Mouse (Mus musculus) heart, embryonic 14.5 days (tissue): ENCODE results near the gene Dab1. TPM values are rescaled to one million over a fixed set of nuclear protein-coding genes. Genes with fewer than 3 reads are reported as not detected.

ENCODE experiments used
- ATAC-seq: fragments of 200-750 bp; cut with Nextera tagmentation; 2 replicates; pipeline ENCODE4 v1.8.0; 2017; ENCODE audit warnings: low read depth, moderate TSS enrichment; ENCODE audit not compliant: insufficient number of reproducible peaks, insufficient read depth, low FRiP score
- H3K27ac ChIP-seq, 2 experiments: fragments of 200-500 bp in 1 of 2; fragments of 300-500 bp in 1 of 2; sonication (generic) in 1 of 2; replicated peaks in 1 of 2; 2 replicates each; pipeline ENCODE4 v1.5.1; 2012 to 2014; ENCODE audit warnings: low read depth in 2 of 2, low read length in 2 of 2, control low read depth in 1 of 2, mild to moderate bottlenecking in 1 of 2, mixed read lengths in 1 of 2; ENCODE audit not compliant: control insufficient read depth in 1 of 2, insufficient read depth in 1 of 2
- H3K27me3 ChIP-seq: fragments of 300-500 bp; sonication (generic); 2 replicates; pipeline ENCODE4 v1.6.1; 2014; ENCODE audit warnings: mild to moderate bottlenecking, low read length, control low read depth; ENCODE audit not compliant: control insufficient read depth, insufficient read depth
- H3K36me3 ChIP-seq: fragments of 300-500 bp; sonication (generic); 2 replicates; pipeline ENCODE4 v1.6.1; 2014; ENCODE audit warnings: mild to moderate bottlenecking, control low read depth, low read length, mixed read lengths; ENCODE audit not compliant: control insufficient read depth, insufficient read depth
- H3K4me1 ChIP-seq, 2 experiments: fragments of 200-500 bp in 1 of 2; fragments of 300-500 bp in 1 of 2; sonication (generic) in 1 of 2; 2 replicates each; pipeline ENCODE4 v1.6.1; 2012 to 2014; ENCODE audit warnings: low read length in 2 of 2, control low read depth in 1 of 2, mixed read lengths in 1 of 2; ENCODE audit not compliant: control insufficient read depth in 2 of 2, insufficient read depth in 2 of 2
- H3K4me2 ChIP-seq: fragments of 300-500 bp; sonication (generic); 2 replicates; pipeline ENCODE4 v1.6.1; 2014; ENCODE audit warnings: mild to moderate bottlenecking, low read length
- H3K4me3 ChIP-seq, 2 experiments: fragments of 200-500 bp in 1 of 2; fragments of 300-500 bp in 1 of 2; sonication (generic) in 1 of 2; 2 replicates each; pipeline ENCODE4 v1.5.1; 2012 to 2014; ENCODE audit warnings: low read length in 2 of 2, mild to moderate bottlenecking in 2 of 2, control low read depth in 1 of 2, low read depth in 1 of 2, moderate library complexity in 1 of 2; ENCODE audit not compliant: control insufficient read depth in 1 of 2, insufficient read depth in 1 of 2
- H3K9ac ChIP-seq: fragments of 300-500 bp; sonication (generic); 2 replicates; pipeline ENCODE4 v1.6.1; 2014; ENCODE audit warnings: mild to moderate bottlenecking, low read length
- H3K9me3 ChIP-seq: fragments of 300-500 bp; sonication (generic); 2 replicates; pipeline ENCODE4 v1.6.1; 2016; ENCODE audit warnings: low read length, control low read depth; ENCODE audit not compliant: control insufficient read depth
- WGBS: fragments of 180-500 bp; shearing (Covaris S2); extraction: QIAGEN DNeasy Blood & Tissue Kit; methylation state at CpG from one replicate; pipeline ENCODE4 v1.1.7; 2014; 5-methylcytosine and 5-hydroxymethylcytosine counted together
- polyA plus RNA-seq: library from polyadenylated mRNA; unstranded; fragments of >200 nt; fragmentation: Nextera tagmentation; extraction: Ambion mirVana; gene quantifications from 2 replicates; pipeline ENCODE4 v1.2.1, GENCODE M21; 2014

Dab1 gene
- polyA plus RNA-seq, 1 experiment from 2014 or later = 0.99 TPM

DNA sequence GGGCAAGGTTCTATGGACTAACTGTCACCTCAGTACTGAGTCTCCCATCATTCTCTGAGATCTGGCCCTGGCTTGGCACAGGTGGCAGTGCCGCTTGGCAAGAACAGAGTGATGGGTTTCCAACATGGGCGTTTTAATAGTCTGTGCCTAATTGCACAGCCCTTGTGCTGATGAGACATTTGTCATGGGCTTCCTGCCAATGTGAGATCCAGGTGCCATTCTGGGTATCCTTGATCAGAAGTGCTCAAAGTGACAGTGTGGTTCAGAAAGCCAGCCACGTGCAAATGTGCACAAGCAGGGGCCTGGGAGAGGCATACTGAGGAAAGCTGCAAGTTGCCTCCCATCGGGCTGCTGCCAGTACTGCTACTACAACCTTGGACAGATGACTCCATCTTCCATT lies 203.5 kb downstream of the Dab1 start:
- Histone ChIP-seq H3K4me1 (no peaks in the 10 kb centered on the region), H3K9me3 (no peaks in the 10 kb centered on the region), H3K27ac (no peak overlapping the region), H3K27me3 (no peaks in the 10 kb centered on the region), H3K36me3 (no peaks in the 10 kb centered on the region), H3K9ac (no peak overlapping the region), H3K4me3 (no peak overlapping the region), H3K4me2 (no peak overlapping the region)
- 75% methylated on average over 4 of the region's 4 CpGs for WGBS
- ATAC-seq = no peak

GRCm38 (mm10) chr4:103838377-103838776 lies 219.2 kb downstream of the Dab1 start:
- H3K4me3 ChIP-seq = no peak overlapping the region
- H3K4me2 ChIP-seq = no peak overlapping the region
- H3K9ac ChIP-seq = no peak overlapping the region
- H3K36me3 ChIP-seq = no peaks in the 10 kb centered on the region
- no peaks in the 10 kb centered on the region for H3K9me3 ChIP-seq
- no peaks in the 10 kb centered on the region for H3K4me1 ChIP-seq
- no peak overlapping the region for H3K27ac ChIP-seq
- H3K27me3 ChIP-seq = no peaks in the 10 kb centered on the region
- WGBS = 36% methylated on average over 5 of the region's 5 CpGs
- no peak for ATAC-seq

DNA sequence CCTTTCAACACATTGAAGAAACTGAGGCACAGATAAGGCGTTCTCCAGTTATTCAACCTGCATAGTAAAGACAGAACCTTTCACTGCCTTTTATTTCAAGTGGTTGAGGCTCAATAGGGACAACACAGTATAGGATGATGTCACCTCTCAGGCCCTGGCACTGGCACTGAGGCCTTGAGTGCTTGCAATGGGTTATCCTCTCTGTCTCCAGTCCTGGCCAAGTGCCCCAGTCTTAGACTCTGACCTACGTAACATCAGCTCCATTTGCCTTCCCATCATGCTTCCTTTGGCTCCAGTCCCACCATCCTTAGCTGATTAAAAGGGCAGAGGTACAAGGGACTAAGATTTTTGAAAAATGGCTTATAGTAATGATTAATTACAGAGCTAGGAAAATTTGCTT lies 220.4 kb downstream of the Dab1 start:
- 65% methylated on average over 2 of the region's 2 CpGs for WGBS
- no peak overlapping the region for H3K4me3 ChIP-seq
- no peak for ATAC-seq
- H3K27me3 ChIP-seq = no peaks in the 10 kb centered on the region
- no peak overlapping the region for H3K27ac ChIP-seq
- no peaks in the 10 kb centered on the region for H3K36me3 ChIP-seq
- no peak overlapping the region for H3K4me2 ChIP-seq
- H3K9me3 ChIP-seq = no peaks in the 10 kb centered on the region
- H3K9ac ChIP-seq = no peak overlapping the region
- no peaks in the 10 kb centered on the region for H3K4me1 ChIP-seq

- H3K4me1 ChIP-seq = no peaks in the 10 kb centered on the region
- no peaks in the 10 kb centered on the region for H3K36me3 ChIP-seq
- no peak overlapping the region for H3K9ac ChIP-seq
- no peak overlapping the region for H3K27ac ChIP-seq
- H3K4me2 ChIP-seq = no peak overlapping the region
- no peak for ATAC-seq
- 49% methylated on average over 7 of the region's 7 CpGs for WGBS
- H3K4me3 ChIP-seq = no peak overlapping the region
- no peaks in the 10 kb centered on the region for H3K9me3 ChIP-seq
- H3K27me3 ChIP-seq = no peaks in the 10 kb centered on the region
These were observed 222.0 kb downstream of the Dab1 start for GRCm38 (mm10) chr4:103841126-103841525.

DNA sequence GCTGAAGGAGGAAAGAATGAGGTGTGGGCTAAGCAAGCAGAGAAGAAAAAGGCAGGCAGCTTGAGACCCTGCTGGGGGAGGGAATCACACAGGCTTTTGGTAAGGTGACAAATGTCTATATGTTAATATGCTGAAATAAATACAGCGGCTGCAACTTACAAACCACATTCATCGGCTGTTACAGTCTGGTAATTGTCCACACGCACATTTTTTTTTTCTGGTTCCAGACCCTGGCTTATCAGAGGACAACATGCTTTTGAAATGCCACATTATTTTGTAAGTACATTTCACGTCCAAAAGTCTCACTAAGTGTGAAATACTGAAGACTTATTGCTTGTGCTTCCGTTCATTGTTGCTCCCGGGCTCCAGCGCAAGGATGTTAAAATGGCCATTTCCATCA lies 225.5 kb downstream of the Dab1 start:
- Histone ChIP-seq H3K9me3 (no peaks in the 10 kb centered on the region), H3K4me3 (no peak overlapping the region), H3K27me3 (no peaks in the 10 kb centered on the region), H3K4me2 (no peak overlapping the region), H3K27ac (no peak overlapping the region), H3K9ac (no peak overlapping the region), H3K4me1 (no peaks in the 10 kb centered on the region), H3K36me3 (no peaks in the 10 kb centered on the region)
- no peak for ATAC-seq
- 66% methylated on average over 7 of the region's 7 CpGs for WGBS

- Histone ChIP-seq H3K27ac (no peak overlapping the region), H3K27me3 (no peaks in the 10 kb centered on the region), H3K9me3 (no peaks in the 10 kb centered on the region), H3K4me2 (no peak overlapping the region), H3K9ac (no peak overlapping the region), H3K36me3 (no peaks in the 10 kb centered on the region), H3K4me3 (no peak overlapping the region), H3K4me1 (no peaks in the 10 kb centered on the region)
- 16% methylated on average over 1 of the region's 1 CpGs for WGBS
- ATAC-seq = no peak
These were observed 238.0 kb downstream of the Dab1 start for GRCm38 (mm10) chr4:103857173-103857572.

DNA sequence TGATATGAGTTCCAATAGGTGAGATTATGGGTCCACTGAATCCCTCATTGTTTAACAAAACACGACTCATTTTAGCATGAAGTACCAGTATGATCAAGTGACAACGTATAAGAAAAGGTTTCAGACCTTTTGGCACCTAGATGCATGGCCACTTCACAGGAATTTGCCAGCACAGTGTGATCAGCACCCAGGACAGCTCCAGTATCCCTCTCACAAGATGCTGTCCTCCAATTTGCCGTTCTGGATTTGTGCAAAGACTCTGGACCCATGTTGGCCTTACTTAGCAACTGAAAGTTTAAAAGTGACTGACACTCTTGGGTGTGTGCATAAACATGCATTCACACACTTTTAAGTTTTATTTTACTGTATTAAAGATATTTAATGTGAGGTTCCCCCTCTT lies 256.4 kb downstream of the Dab1 start:
- 16% methylated on average over 3 of the region's 3 CpGs for WGBS
- no peaks in the 10 kb centered on the region for H3K27me3 ChIP-seq
- no peak for ATAC-seq

GRCm38 (mm10) chr4:103878841-103879240 lies 259.7 kb downstream of the Dab1 start:
- Histone ChIP-seq H3K27ac (no peak overlapping the region), H3K36me3 (no peaks in the 10 kb centered on the region), H3K4me1 (no peaks in the 10 kb centered on the region), H3K9ac (no peak overlapping the region), H3K9me3 (no peaks in the 10 kb centered on the region), H3K4me3 (no peak overlapping the region), H3K27me3 (no peaks in the 10 kb centered on the region), H3K4me2 (no peak overlapping the region)
- no peak for ATAC-seq
- WGBS = 82% methylated on average over 4 of the region's 4 CpGs

More for the DNA sequence above, 256.4 kb downstream of the Dab1 start:
- Histone ChIP-seq H3K4me2 (no peak overlapping the region), H3K36me3 (no peaks in the 10 kb centered on the region), H3K4me3 (no peak overlapping the region), H3K27ac (no peak overlapping the region), H3K4me1 (no peaks in the 10 kb centered on the region), H3K9me3 (no peaks in the 10 kb centered on the region), H3K9ac (no peak overlapping the region)
